Mouse (Mus musculus) embryonic facial prominence, embryonic 12.5 days (tissue): Measurements from ENCODE around the gene Hyal2. TPM values are rescaled to one million over a fixed set of nuclear protein-coding genes. Genes with fewer than 3 reads are reported as not detected.

Experiments used
- ATAC-seq: fragments of 200-750 bp; cut with Nextera tagmentation; 2 replicates; pipeline ENCODE4 v1.8.0; 2017; ENCODE audit not compliant: insufficient number of reproducible peaks, insufficient read depth, low FRiP score, low TSS enrichment
- H3K27ac ChIP-seq: fragments of 300-500 bp; sonication (generic); 2 replicates; pipeline ENCODE4 v1.5.1; 2016; ENCODE audit warnings: mild to moderate bottlenecking
- H3K27me3 ChIP-seq: fragments of 300-500 bp; sonication (generic); 2 replicates; pipeline ENCODE4 v1.6.1; 2016; ENCODE audit warnings: mild to moderate bottlenecking, moderate library complexity
- H3K36me3 ChIP-seq: fragments of 300-500 bp; sonication (generic); 2 replicates; pipeline ENCODE4 v1.6.1; 2016; ENCODE audit warnings: mild to moderate bottlenecking
- H3K4me1 ChIP-seq: fragments of 300-500 bp; sonication (generic); 2 replicates; pipeline ENCODE4 v1.6.1; 2016
- H3K4me2 ChIP-seq: fragments of 300-500 bp; sonication (generic); replicated peaks from 2 replicates; pipeline ENCODE4 v1.6.1; 2016; ENCODE audit warnings: mild to moderate bottlenecking, moderate library complexity
- H3K4me3 ChIP-seq: fragments of 300-500 bp; sonication (generic); 2 replicates; pipeline ENCODE4 v1.5.1; 2016; ENCODE audit warnings: mild to moderate bottlenecking
- H3K9ac ChIP-seq: fragments of 300-500 bp; sonication (generic); 2 replicates; pipeline ENCODE4 v1.6.1; 2016; ENCODE audit warnings: mild to moderate bottlenecking, moderate library complexity
- H3K9me3 ChIP-seq: fragments of 300-500 bp; sonication (generic); 2 replicates; pipeline ENCODE4 v1.6.1; 2016; ENCODE audit warnings: mild to moderate bottlenecking, moderate library complexity
- WGBS: fragments of 180-500 bp; shearing (Covaris S2); methylation state at CpG from one replicate; pipeline ENCODE4 v1.1.7; 2016; 5-methylcytosine and 5-hydroxymethylcytosine counted together
- polyA plus RNA-seq: library from polyadenylated mRNA; unstranded; fragments of >200 nt; fragmentation: Nextera tagmentation; extraction: Ambion mirVana; gene quantifications from 2 replicates; pipeline ENCODE4 v1.2.1, GENCODE M21; 2016

Hyal2 gene
- polyA plus RNA-seq, 1 experiment from 2014 or later = 132 TPM

DNA sequence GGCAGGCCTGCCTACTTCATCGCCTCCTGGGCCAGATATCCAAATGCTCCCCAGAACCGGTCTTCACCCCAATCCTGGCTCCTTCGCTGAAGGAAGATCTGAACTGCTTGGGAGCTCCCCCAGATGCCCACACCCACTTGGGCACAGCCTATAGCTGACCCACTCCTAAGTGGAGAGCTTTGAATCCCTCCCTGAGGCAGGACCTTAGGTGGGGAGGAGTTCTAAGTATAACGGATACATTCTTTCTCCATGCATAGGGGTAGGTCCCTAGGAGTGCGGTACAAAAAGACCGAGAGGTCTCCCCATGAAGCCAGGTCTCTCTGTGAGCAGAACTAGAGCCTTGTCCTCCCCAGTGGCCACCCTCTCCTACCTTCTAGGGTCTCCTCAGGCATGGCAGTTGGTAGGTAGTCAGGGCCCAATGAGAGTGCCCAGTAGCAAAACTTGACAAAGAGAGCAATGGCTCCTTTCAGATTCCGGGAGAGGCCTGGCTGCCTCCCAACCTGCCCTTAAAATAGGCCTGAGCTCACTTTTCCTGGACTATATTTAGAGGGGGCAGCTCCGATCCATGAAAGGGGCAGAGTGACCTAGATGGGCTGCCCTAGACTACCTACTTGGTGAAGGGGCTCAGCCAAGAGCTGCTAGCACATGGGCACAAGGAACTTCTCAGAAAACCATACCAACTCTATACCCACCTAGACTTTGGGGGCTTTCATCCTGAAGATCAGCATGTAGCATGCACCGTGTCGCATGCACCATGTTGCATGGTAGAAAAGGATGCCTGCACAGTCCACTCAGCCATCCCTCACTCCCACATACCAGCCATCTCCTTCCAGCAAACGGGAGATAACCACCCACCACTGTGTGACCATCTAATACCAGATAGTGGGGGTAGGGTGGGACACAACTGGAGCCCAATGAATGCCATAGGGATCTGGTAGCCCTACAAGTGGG is 29.1 kb downstream of the Hyal2 start:
- no peaks in the 10 kb centered on the region for H3K9me3 ChIP-seq

GRCm38 (mm10) chr9:107598385-107598784 is 30.6 kb downstream of the Hyal2 start:
- Histone ChIP-seq H3K4me1 (peaks cover 8% of the 10 kb centered on the region), H3K36me3 (peaks cover 15% of the 10 kb centered on the region), H3K4me2 (no peak overlapping the region), H3K9me3 (no peaks in the 10 kb centered on the region), H3K27ac (no peak overlapping the region), H3K9ac (no peak overlapping the region), H3K4me3 (no peak overlapping the region), H3K27me3 (0 out of 2 replicates have a peak, but pooled peaks cover 3% of the 10 kb centered on the region)
- ATAC-seq = no peak
- WGBS = 80% methylated on average over 5 of the region's 5 CpGs

More for the DNA sequence above, 29.1 kb downstream of the Hyal2 start:
- Histone ChIP-seq H3K27ac (no peak overlapping the region), H3K4me1 (no peaks in the 10 kb centered on the region), H3K9ac (no peak overlapping the region), H3K27me3 (0 out of 2 replicates have a peak, but pooled peaks cover 3% of the 10 kb centered on the region), H3K36me3 (peaks cover 30% of the 10 kb centered on the region), H3K4me3 (no peak overlapping the region), H3K4me2 (no peak overlapping the region)
- WGBS = 90% methylated on average over 11 of the region's 11 CpGs
- ATAC-seq = no peak

DNA sequence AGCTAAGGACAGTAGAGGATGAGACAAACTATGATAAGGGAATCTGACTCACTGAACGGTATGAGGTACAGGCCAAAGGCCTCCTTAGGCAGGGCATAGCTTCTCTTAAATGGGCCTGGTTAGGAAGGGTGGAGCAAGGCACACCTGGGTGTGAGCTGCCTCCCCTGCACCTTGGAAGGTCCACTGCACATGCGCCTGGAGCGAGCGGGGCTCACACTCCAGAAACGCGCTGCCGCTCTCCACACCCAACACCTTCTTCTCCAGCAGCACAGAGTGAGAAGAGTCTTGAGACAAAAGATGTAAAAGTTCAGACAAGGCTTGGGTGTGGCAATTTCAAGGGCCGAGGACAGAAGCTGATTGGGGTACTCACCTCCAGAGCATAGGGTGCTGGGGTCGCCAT is 31.7 kb downstream of the Hyal2 start:
- Histone ChIP-seq H3K4me1 (peaks cover 15% of the 10 kb centered on the region), H3K9ac (no peak overlapping the region), H3K36me3 (peaks cover 4% of the 10 kb centered on the region; the same call in 1 of the 2 replicates), H3K4me2 (no peak overlapping the region), H3K27me3 (0 out of 2 replicates have a peak, but pooled peaks cover 3% of the 10 kb centered on the region), H3K27ac (no peak overlapping the region), H3K9me3 (no peaks in the 10 kb centered on the region), H3K4me3 (no peak overlapping the region)
- no peak for ATAC-seq
- 86% methylated on average over 9 of the region's 9 CpGs for WGBS

DNA sequence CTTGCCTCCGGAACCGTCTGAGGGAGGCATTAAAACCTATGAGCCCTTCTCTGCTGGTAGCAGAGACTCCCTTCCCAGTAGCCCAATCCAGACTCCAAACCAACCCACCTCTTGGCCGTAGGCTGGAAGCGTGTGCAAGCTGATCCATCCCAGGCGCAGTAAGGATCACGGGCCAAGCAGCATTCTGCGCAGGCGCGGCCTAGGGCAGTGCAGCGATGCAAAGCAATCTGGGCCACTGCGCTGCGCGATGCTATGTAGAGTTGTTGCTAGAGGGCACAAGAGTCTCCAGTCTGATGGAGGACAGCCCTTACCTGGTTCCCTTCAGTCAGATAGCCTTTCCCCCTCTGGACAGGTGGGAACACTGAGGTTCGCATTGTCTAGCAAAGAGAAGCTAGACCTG is 32.1 kb downstream of the Hyal2 start:
- Histone ChIP-seq H3K27me3 (0 out of 2 replicates have a peak, but pooled peaks cover 3% of the 10 kb centered on the region), H3K4me3 (no peak overlapping the region), H3K27ac (no peak overlapping the region), H3K9me3 (no peaks in the 10 kb centered on the region), H3K9ac (no peak overlapping the region), H3K4me2 (no peak overlapping the region), H3K36me3 (0 out of 2 replicates have a peak, but pooled peaks cover under 1% of the 10 kb centered on the region), H3K4me1 (peaks cover 19% of the 10 kb centered on the region)
- WGBS = 67% methylated on average over 14 of the region's 14 CpGs
- no peak for ATAC-seq

DNA sequence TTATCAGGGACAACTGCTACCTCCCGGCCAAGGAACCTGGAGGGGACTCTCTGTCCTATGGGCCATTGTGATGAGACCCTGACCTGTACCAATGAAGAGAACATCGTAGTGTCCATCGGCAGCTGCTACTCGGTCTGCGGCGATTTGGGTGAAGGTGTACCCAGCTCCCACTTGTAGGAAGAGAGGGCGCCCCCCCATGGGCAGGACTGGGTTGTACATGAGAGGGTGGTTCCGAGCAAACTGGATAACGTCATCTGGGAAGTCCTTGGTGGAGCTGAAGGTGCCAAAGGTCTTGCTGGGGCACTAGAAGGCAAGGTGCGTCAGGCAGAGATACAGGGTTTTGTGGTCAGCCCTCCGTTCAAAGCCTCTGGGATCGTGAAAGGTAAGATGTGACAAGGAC is 33.0 kb downstream of the Hyal2 start:
- WGBS = 80% methylated on average over 12 of the region's 12 CpGs
- no peak overlapping the region for H3K4me2 ChIP-seq
- H3K4me3 ChIP-seq = no peak overlapping the region

GRCm38 (mm10) chr9:107601275-107601674 is 33.5 kb downstream of the Hyal2 start:
- Histone ChIP-seq H3K9ac (no peak overlapping the region), H3K9me3 (no peaks in the 10 kb centered on the region), H3K36me3 (no peaks in the 10 kb centered on the region), H3K4me1 (peaks cover 33% of the 10 kb centered on the region), H3K27me3 (0 out of 2 replicates have a peak, but pooled peaks cover 3% of the 10 kb centered on the region), H3K4me3 (no peak overlapping the region), H3K27ac (no peak overlapping the region), H3K4me2 (no peak overlapping the region)
- no peak for ATAC-seq
- 89% methylated on average over 11 of the region's 11 CpGs for WGBS

More for the DNA sequence above, 33.0 kb downstream of the Hyal2 start:
- Histone ChIP-seq H3K4me1 (peaks cover 28% of the 10 kb centered on the region), H3K27ac (no peak overlapping the region), H3K27me3 (0 out of 2 replicates have a peak, but pooled peaks cover 3% of the 10 kb centered on the region), H3K9me3 (no peaks in the 10 kb centered on the region), H3K9ac (no peak overlapping the region), H3K36me3 (no peaks in the 10 kb centered on the region)
- ATAC-seq = no peak

DNA sequence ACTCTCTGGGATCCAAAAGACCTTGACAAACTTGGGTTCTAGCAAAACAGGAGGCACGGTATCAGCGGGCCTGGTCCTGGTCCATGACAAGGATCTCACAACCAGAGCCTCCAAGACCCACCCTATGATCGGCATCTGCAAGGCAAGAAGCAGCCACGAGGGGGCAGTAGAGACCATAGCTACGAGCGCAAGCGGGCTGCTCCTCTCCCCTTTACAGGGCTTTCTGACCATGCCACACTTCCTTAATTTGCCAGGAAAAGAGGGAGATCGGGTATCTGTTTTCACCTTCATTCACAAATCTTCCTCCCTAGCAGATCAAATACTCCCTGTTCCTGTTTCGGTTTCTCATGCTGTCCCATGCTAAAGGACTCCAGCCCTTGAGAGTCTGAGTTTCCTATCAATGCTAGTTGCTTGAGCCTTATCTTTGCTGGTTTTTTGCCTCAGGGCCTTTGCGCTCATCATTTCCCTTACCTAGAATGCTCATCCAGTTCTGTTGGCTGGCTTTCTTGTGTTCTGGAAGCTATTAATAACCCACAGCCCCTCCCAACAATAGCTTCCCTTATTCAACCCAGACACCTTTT is 34.4 kb downstream of the Hyal2 start:
- Histone ChIP-seq H3K36me3 (no peaks in the 10 kb centered on the region), H3K4me3 (no peak overlapping the region), H3K27ac (0 out of 2 replicates have a peak overlapping the region, but pooled peaks have one; percentile 13), H3K4me2 (no peak overlapping the region; the same call in 1 of the 2 replicates), H3K9ac (peak overlapping the region; percentile 32; the same call in 1 of the 2 replicates), H3K27me3 (0 out of 2 replicates have a peak, but pooled peaks cover 3% of the 10 kb centered on the region), H3K9me3 (no peaks in the 10 kb centered on the region), H3K4me1 (peaks cover 42% of the 10 kb centered on the region)
- WGBS = 11% methylated on average over 10 of the region's 10 CpGs
- peak; percentile 30; the same call in 1 of the 2 replicates for ATAC-seq

DNA sequence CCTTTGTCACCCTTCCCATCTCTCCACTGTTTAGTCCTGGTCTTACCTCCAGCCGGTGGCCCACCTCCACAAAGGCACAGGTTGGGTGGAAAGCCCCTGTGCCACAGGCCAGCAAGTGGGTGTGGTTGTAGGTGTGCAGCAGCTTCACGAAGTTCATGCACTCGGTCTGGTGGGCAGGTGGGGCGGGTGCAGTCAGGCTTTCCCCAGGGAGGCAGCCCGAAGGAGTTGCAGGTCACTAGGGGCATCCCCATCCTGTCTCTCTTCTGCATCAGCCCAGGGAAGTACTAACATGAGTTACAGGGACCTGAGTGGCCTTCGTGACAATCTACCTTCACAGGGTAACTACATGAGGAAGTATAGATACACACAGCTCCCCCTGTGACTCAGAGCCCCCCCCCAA is 35.5 kb downstream of the Hyal2 start:
- H3K4me2 ChIP-seq = no peak overlapping the region
- 0 out of 2 replicates have a peak, but pooled peaks cover 3% of the 10 kb centered on the region for H3K27me3 ChIP-seq
- no peaks in the 10 kb centered on the region for H3K9me3 ChIP-seq
- H3K36me3 ChIP-seq = no peaks in the 10 kb centered on the region
- no peak overlapping the region for H3K4me3 ChIP-seq
- H3K27ac ChIP-seq = no peak overlapping the region
- peaks cover 48% of the 10 kb centered on the region for H3K4me1 ChIP-seq
- no peak for ATAC-seq
- WGBS = 80% methylated on average over 6 of the region's 6 CpGs
- no peak overlapping the region for H3K9ac ChIP-seq

DNA sequence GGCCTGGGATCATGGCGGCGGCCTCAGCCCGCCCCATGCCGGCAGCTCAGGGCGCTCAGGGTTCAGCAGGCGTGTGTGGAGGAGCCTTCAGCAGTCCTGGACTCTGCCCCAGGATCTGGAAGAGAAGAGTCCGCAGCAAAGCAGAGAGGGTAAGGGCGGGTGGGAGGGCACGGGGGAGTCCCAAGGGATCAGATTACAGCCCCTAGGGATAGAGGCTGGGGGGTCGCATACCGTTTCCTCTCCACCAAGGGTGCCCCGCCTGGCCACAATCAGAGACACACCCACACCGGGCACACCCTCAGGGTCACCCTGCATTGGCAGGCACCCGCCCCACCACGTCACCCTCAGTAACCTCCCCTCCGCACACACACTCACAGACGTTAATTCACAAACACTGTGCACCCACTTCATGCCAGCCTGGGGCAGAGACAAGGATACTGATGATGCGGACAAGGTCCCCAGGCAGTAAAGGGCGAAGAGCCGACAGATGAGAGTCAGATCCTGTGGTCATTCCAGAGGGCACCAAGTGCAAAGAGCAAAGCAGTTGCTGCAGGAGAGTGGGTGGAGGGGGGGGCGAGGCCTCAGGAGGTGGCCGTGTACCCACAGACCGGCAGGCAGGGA is 37.4 kb downstream of the Hyal2 start:
- no peak overlapping the region for H3K27ac ChIP-seq
- peak overlapping the region; percentile 37 for H3K4me2 ChIP-seq
- no peak overlapping the region for H3K4me3 ChIP-seq
- H3K9me3 ChIP-seq = no peaks in the 10 kb centered on the region
- 0 out of 2 replicates have a peak, but pooled peaks cover 3% of the 10 kb centered on the region for H3K27me3 ChIP-seq
- H3K4me1 ChIP-seq = peaks cover 61% of the 10 kb centered on the region
- 28% methylated on average over 23 of the region's 23 CpGs for WGBS
- H3K36me3 ChIP-seq = no peaks in the 10 kb centered on the region
- H3K9ac ChIP-seq = peak overlapping the region; percentile 33; the same call in 1 of the 2 replicates
- ATAC-seq = no peak

- Histone ChIP-seq H3K27ac (peak overlapping the region; percentile 46; the same call in 1 of the 2 replicates), H3K4me2 (peak overlapping the region; percentile 33), H3K4me3 (no peak overlapping the region), H3K9me3 (no peaks in the 10 kb centered on the region), H3K27me3 (no peaks in the 10 kb centered on the region), H3K36me3 (no peaks in the 10 kb centered on the region), H3K4me1 (peaks cover 61% of the 10 kb centered on the region), H3K9ac (peak overlapping the region; percentile 19; the same call in 1 of the 2 replicates)
- no peak for ATAC-seq
- WGBS = 8% methylated on average over 9 of the region's 9 CpGs
Measured at GRCm38 (mm10) chr9:107606591-107606990, 38.8 kb downstream of the Hyal2 start.

- Histone ChIP-seq H3K9ac (0 out of 2 replicates have a peak overlapping the region, but pooled peaks have one; percentile 19), H3K4me2 (peak overlapping the region; percentile 33), H3K4me1 (peaks cover 64% of the 10 kb centered on the region), H3K27ac (peak overlapping the region; percentile 46; the same call in 1 of the 2 replicates), H3K27me3 (no peaks in the 10 kb centered on the region), H3K36me3 (no peaks in the 10 kb centered on the region), H3K9me3 (no peaks in the 10 kb centered on the region), H3K4me3 (no peak overlapping the region)
- 75% methylated on average over 2 of the region's 2 CpGs for WGBS
- ATAC-seq = no peak
Measured at GRCm38 (mm10) chr9:107607036-107607435, 39.3 kb downstream of the Hyal2 start.
